Mouse (Mus musculus): ENCODE results near the gene Kcna6. TPM values are rescaled to one million over a fixed set of nuclear protein-coding genes. Genes with fewer than 3 reads are reported as not detected.

Kcna6 gene
- total RNA-seq, 1 experiment from 2014 or later: not detected

Other genes with a start within 250 kb of the Kcna6 start
- gene Kcna5, start 205.3 kb downstream of the Kcna6 start, total RNA-seq (2017): not detected in 3 replicates
- not detected in 3 replicates for gene Kcna1, start 94.3 kb downstream of the Kcna6 start, total RNA-seq (2017)
- 61.6 to 69.8 TPM (median 68.9 TPM) in 3 replicates for gene Ndufa9, start 108.5 kb upstream of the Kcna6 start, total RNA-seq (2017)
- 0.29 TPM in 1 of 3 replicates, not detected in the others for gene Akap3, start 112.4 kb upstream of the Kcna6 start, total RNA-seq (2017)
- not detected in 3 replicates for gene Dyrk4, start 181.2 kb upstream of the Kcna6 start, total RNA-seq (2017)
- 1.9 to 2.0 TPM (median 1.9 TPM) in 3 replicates for gene Rad51ap1, start 198.9 kb upstream of the Kcna6 start, total RNA-seq (2017)
- gene D6Wsu163e, start 199.3 kb upstream of the Kcna6 start, total RNA-seq (2017): 37.2 to 50.2 TPM (median 48.4 TPM) in 3 replicates

All from monocyte, adult 5-6 weeks (primary cell).